Mouse (Mus musculus): Measurements from ENCODE around the gene Cx3cr1.

DNA sequence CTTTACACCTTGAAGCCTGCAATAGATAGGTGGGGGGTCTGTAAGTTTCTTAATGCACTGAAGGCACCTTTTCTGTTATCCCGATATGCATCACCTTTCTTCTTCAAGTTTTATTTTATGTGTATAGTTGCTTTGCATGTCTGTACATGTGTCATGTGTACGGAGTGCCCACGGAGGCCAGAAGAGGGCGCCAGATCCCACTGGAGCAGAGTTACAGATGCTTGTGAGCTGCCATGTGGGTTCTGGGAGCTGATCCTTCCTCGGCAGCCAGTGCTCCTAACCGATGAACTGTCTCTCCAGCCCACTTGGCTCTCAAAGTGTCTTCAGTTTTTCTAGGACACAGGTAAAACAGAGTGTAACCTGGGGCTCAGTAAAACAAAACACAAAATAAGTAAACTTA, 11.6 kb upstream of the Cx3cr1 start:
- peak; percentile 55 for TF ChIP-seq CTCF (IDR thresholded peaks at IDR 0.05; ENCODE audit: low read depth)
- no peak for TF ChIP-seq EP300 (IDR thresholded peaks at IDR 0.05; ENCODE audit: low read depth)

Data from liver, postnatal 0 days (tissue).